In the genomic region with DNA sequence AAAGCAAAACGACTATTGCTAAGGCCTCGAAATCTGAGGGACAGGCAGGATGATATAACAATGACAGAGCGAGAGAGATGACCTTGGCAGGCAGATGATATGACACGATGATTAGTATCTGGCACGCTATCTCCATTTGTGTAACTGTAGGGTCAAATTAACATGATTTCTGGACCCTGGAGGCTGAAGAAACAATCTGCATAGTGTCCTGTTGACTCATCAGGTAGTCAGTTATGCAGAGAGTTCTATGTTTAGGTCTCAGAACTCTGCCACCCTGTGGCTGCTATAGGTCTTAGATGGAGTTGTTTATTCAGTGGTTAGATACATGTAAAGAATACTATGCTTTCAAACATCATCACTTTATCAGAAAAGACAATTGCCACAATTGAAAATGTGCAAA, we compare ENCODE assay signal across 14 mouse cellular contexts. TPM values are rescaled to one million over a fixed set of nuclear protein-coding genes. Genes with fewer than 3 reads are reported as not detected.
A peak's percentile ranks its signal among the peaks of the same experiment; 100 is the strongest.
DNase-seq lines count a peak whose midpoint lies in the region; ATAC-seq and TF ChIP-seq lines count a peak whose summit lies in the region.
"Had no signal": no experiment of that assay in that cellular context is flagged by ENCODE, and none has a peak within 500 bp of the region (broad histone marks: within the 10 kb centered on the region; RNA-seq: fewer than 3 reads in every experiment).

No protein-coding gene starts in this region.

- H3ac ChIP-seq in C2C12 (ENCODE audit: control insufficient read depth, insufficient read length, low read depth), result no peak overlapping the region

- no peak for DNase-seq in hindbrain, postnatal 0 days (ENCODE audit: low spot score)
- DNase-seq in 3T3-L1 (ENCODE audit: low read depth, low spot score) (peak; percentile 92), adipocyte (ENCODE audit: low spot score) (peak; percentile 48)
- DNase-seq in ovary, postnatal 14 days (ENCODE audit: low spot score), result no peak
- DNase-seq in thymus, postnatal 36 days, result no peak
- DNase-seq: cerebellum, adult 2 months; embryo, embryonic 11 days; heart, postnatal 4 days; lung, postnatal 4 days had no signal

- H3K36me3 ChIP-seq in hindbrain, postnatal 0 days (ENCODE audit: insufficient read depth, low read length), result peaks cover 35% of the 10 kb centered on the region
- peaks cover 73% of the 10 kb centered on the region for H3K36me3 ChIP-seq in hindbrain, embryonic 13.5 days
- H3K36me3 ChIP-seq in C2C12 (ENCODE audit: control insufficient read depth, insufficient read depth), result peaks cover 31% of the 10 kb centered on the region

- H3K4me1 ChIP-seq in hindbrain, postnatal 0 days (ENCODE audit: insufficient read depth, low read length), result no peaks in the 10 kb centered on the region
- H3K4me1 ChIP-seq in hindbrain, embryonic 13.5 days (replicated peaks), result no peaks in the 10 kb centered on the region

- H3K9ac ChIP-seq in hindbrain, postnatal 0 days (replicated peaks; ENCODE audit: low read length), result no peak overlapping the region
- H3K9ac ChIP-seq in hindbrain, embryonic 13.5 days, result no peak overlapping the region
- H3K9ac ChIP-seq: liver, embryonic 14.5 days had no signal

- no peaks in the 10 kb centered on the region for H3K79me3 ChIP-seq in C2C12 (ENCODE audit: low read depth)

- H3K4me2 ChIP-seq in hindbrain, postnatal 0 days (ENCODE audit: low read depth, low read length), result no peak overlapping the region
- no peak overlapping the region for H3K4me2 ChIP-seq in hindbrain, embryonic 13.5 days

- H3K4me3 ChIP-seq in hindbrain, postnatal 0 days (ENCODE audit: low read length), result no peak overlapping the region
- H3K4me3 ChIP-seq in hindbrain, embryonic 13.5 days, result no peak overlapping the region
- H3K4me3 ChIP-seq in C2C12 (ENCODE audit: insufficient read depth, poor library complexity, severe bottlenecking), result no peak overlapping the region

- TF ChIP-seq CTCF in hindbrain, postnatal 0 days (IDR thresholded peaks at IDR 0.05; ENCODE audit: low read depth), result peak; percentile 28; the same call in 1 of the 2 replicates
- TF ChIP-seq CTCF in C2C12 (IDR thresholded peaks at IDR 0.05; ENCODE audit: control insufficient read depth, insufficient read depth, insufficient read length), result no peak

- ATAC-seq in hindbrain, postnatal 0 days, result no peak
- no peak for ATAC-seq in hindbrain, embryonic 13.5 days (ENCODE audit: low FRiP score)
- ATAC-seq: intestine, embryonic 16.5 days had no signal

- H3K79me2 ChIP-seq in C2C12 (ENCODE audit: control insufficient read depth, insufficient read depth), result no peaks in the 10 kb centered on the region

- WGBS in hindbrain, postnatal 0 days, result 97% methylated on average over 5 of the region's 5 CpGs
- WGBS in hindbrain, embryonic 13.5 days, result 97% methylated on average over 5 of the region's 5 CpGs

- no peak overlapping the region for H3K27ac ChIP-seq in hindbrain, postnatal 0 days
- H3K27ac ChIP-seq in hindbrain, embryonic 13.5 days, result no peak overlapping the region
- H3K27ac ChIP-seq: liver, embryonic 14.5 days had no signal

- no peaks in the 10 kb centered on the region for H3K27me3 ChIP-seq in hindbrain, postnatal 0 days (ENCODE audit: insufficient read depth, low read length)
- no peaks in the 10 kb centered on the region for H3K27me3 ChIP-seq in hindbrain, embryonic 13.5 days
- H3K27me3 ChIP-seq in C2C12 (ENCODE audit: control insufficient read depth, insufficient read depth, insufficient read length), result no peaks in the 10 kb centered on the region

- H3K9me3 ChIP-seq in hindbrain, postnatal 0 days (ENCODE audit: low read length), result no peaks in the 10 kb centered on the region
- peaks cover 13% of the 10 kb centered on the region; the same call in 1 of the 2 replicates for H3K9me3 ChIP-seq in hindbrain, embryonic 13.5 days
- H3K9me3 ChIP-seq: G1E had no signal

TF ChIP-seq in C2C12, 6 proteins besides CTCF, POLR2A, EP300 and RAD21:
- TF ChIP-seq MYOG (IDR thresholded peaks at IDR 0.05; ENCODE audit: control insufficient read depth, extremely low read depth, insufficient read length) (no peak), CEBPB (IDR thresholded peaks at IDR 0.05; ENCODE audit: low read depth) (peak; percentile 29)

RNA-seq across cellular contexts. Expression of a gene that starts 16.8 kb away (rescaled TPM):
- 30.2 and 43.7 TPM in 2 replicates for total RNA-seq in hindbrain, postnatal 0 days (2014; rRNA removed)
- 26.1 and 36.1 TPM in 2 replicates for polyA plus RNA-seq in hindbrain, postnatal 0 days (2015; fragmentation: Nextera tagmentation; extraction: Ambion mirVana)
- polyA plus RNA-seq in hindbrain, embryonic 13.5 days (2015; fragmentation: Nextera tagmentation; extraction: Ambion mirVana), result 33.3 and 34.1 TPM in 2 replicates
- 3.1 TPM for polyA plus RNA-seq in C2C12 (2012; fragmentation: generic; extraction: Trizol)

RNA-seq across cellular contexts. Expression of a gene that starts 16.9 kb away (rescaled TPM):
- 11.2 and 11.7 TPM in 2 replicates for total RNA-seq in hindbrain, postnatal 0 days (2014; rRNA removed)
- polyA plus RNA-seq in hindbrain, postnatal 0 days (2015; fragmentation: Nextera tagmentation; extraction: Ambion mirVana), result 52.1 and 53.0 TPM in 2 replicates
- 51.6 and 53.4 TPM in 2 replicates for polyA plus RNA-seq in hindbrain, embryonic 13.5 days (2015; fragmentation: Nextera tagmentation; extraction: Ambion mirVana)
- polyA plus RNA-seq in C2C12 (2012; fragmentation: generic; extraction: Trizol), result 14.1 TPM

RNA-seq across cellular contexts. Expression of a gene that starts 48.5 kb away (rescaled TPM):
- total RNA-seq in hindbrain, postnatal 0 days (2014; rRNA removed), result 6.2 and 14.5 TPM in 2 replicates
- polyA plus RNA-seq in hindbrain, postnatal 0 days (2015; fragmentation: Nextera tagmentation; extraction: Ambion mirVana), result 13.6 and 14.9 TPM in 2 replicates
- polyA plus RNA-seq in hindbrain, embryonic 13.5 days (2015; fragmentation: Nextera tagmentation; extraction: Ambion mirVana), result 11.7 and 14.0 TPM in 2 replicates
- 5.8 TPM for polyA plus RNA-seq in C2C12 (2012; fragmentation: generic; extraction: Trizol)
- polyA plus RNA-seq: G1E had no signal

Comparison
In these comparisons a context has a peak if more than half of its experiments do, and no peak if none do; other contexts are left out.
1. DNase-seq: peak in 3T3-L1 (single experiment) and adipocyte (single experiment); none in hindbrain, postnatal 0 days (single experiment), ovary, postnatal 14 days (single experiment) and thymus, postnatal 36 days (0 of 2).